Mouse (Mus musculus) olfactory bulb, adult 2 months (tissue): ENCODE data around the gene Muc20.

Source experiments
- CTCF ChIP-seq: fragments of 200-500 bp; IDR thresholded peaks from 2 replicates; pipeline ENCODE4 v1.5.1; 2012; ENCODE audit warnings: low read depth, mild to moderate bottlenecking, low read length, moderate library complexity; ENCODE audit not compliant: insufficient read depth
- POLR2A ChIP-seq: fragments of 200-500 bp; IDR thresholded peaks from 2 replicates; pipeline ENCODE4 v1.6.1; 2012; ENCODE audit warnings: mild to moderate bottlenecking, low read depth, low read length, moderate library complexity; ENCODE audit not compliant: insufficient read depth

DNA sequence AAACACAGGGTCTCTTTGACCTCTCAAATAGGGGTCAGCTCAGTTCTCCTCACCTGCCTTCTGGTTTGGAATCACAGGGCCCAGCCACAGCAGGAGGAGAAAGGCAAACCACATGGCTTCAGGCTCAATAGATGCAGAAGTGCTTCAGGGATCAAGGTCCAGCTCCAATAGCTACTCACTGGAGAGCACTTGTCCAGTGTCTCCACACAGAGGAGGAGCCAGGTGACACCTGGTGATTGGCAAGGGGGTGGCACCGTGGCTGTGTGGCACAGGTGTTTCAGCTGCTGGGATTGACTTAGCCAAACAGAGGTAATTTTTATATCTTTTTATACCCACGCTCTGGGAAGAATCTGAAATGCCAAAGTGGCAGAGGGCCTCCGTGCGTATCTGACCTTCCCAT, 13.1 kb upstream of the Muc20 start, which contains the start of gene Smbd1:
- TF ChIP-seq CTCF = no peak
- no peak for TF ChIP-seq POLR2A
